Mouse (Mus musculus) ES-Bruce4 (cell line): ENCODE measurements around the gene Eif1ad. TPM values are rescaled to one million over a fixed set of nuclear protein-coding genes. Genes with fewer than 3 reads are reported as not detected.

Experiments used
- H3K27ac ChIP-seq: 2 replicates; pipeline ENCODE4 v1.5.1; 2012; ENCODE audit warnings: low read length, inconsistent platforms; ENCODE audit not compliant: insufficient read depth
- H3K27me3 ChIP-seq: 2 replicates; pipeline ENCODE4 v1.6.1; 2012; ENCODE audit warnings: mild to moderate bottlenecking, low read length, inconsistent platforms; ENCODE audit not compliant: control insufficient read depth, poor library complexity, insufficient read depth, severe bottlenecking
- H3K36me3 ChIP-seq: 2 replicates; pipeline ENCODE4 v1.6.1; 2012; ENCODE audit warnings: inconsistent platforms, mild to moderate bottlenecking, low read length, moderate library complexity; ENCODE audit not compliant: control insufficient read depth, poor library complexity, insufficient read depth, severe bottlenecking
- H3K4me1 ChIP-seq: one replicate; pipeline ENCODE4 v1.8.1; 2011; ENCODE audit warnings: low read length; ENCODE audit not compliant: control insufficient read depth, insufficient read depth
- H3K4me3 ChIP-seq: 2 replicates; pipeline ENCODE4 v1.5.1; 2011; ENCODE audit warnings: low read depth, mild to moderate bottlenecking, low read length
- H3K9ac ChIP-seq: 2 replicates; pipeline ENCODE4 v1.6.1; 2012; ENCODE audit warnings: low read depth, mild to moderate bottlenecking, inconsistent platforms; ENCODE audit not compliant: poor library complexity, severe bottlenecking
- H3K9me3 ChIP-seq: replicated peaks from 2 replicates; pipeline ENCODE4 v1.6.1; 2012; ENCODE audit warnings: mild to moderate bottlenecking, low read length, inconsistent platforms; ENCODE audit not compliant: control insufficient read depth, poor library complexity, insufficient read depth, severe bottlenecking
- CTCF ChIP-seq: IDR thresholded peaks from one replicate; pipeline ENCODE4 v1.8.1; 2011; ENCODE audit warnings: low read depth, low read length
- EP300 ChIP-seq: IDR thresholded peaks from 2 replicates; pipeline ENCODE4 v1.6.1; 2011; ENCODE audit warnings: low read depth, low read length; ENCODE audit not compliant: insufficient read depth
- POLR2A ChIP-seq: IDR thresholded peaks from one replicate; pipeline ENCODE4 v1.8.1; 2011; ENCODE audit warnings: low read length; ENCODE audit not compliant: insufficient read depth
- polyA plus RNA-seq: library from polyadenylated mRNA; stranded (reverse); fragments of >200 nt; gene quantifications from 2 replicates; pipeline ENCODE4 v1.2.4, GENCODE M21; 2011; ENCODE audit warnings: low read depth; ENCODE audit not compliant: missing spikeins, insufficient read depth, insufficient read length

Gene Eif1ad
- polyA plus RNA-seq, 1 experiment: 36.6 TPM

DNA sequence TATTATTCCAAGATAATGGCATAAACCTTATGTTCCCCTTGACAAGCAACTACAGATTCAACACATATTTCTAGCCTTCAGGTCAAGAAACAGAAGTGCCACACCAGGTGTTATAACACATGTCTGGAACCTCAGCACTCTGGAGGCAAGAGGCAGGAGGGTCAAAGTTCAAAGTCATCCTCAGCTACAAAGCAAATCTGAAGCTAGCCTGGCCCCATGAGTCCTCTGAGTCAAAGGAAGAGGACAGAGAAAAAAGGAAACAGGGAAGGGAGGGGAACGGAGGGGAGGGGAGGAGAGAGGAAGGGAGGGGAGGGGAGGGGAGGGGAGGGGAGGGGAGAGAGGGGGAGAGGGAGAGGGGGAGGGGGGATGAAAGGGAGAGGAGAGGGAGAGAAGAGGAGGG lies 10.5 kb upstream of the Eif1ad start:
- H3K27me3 ChIP-seq: no peaks in the 10 kb centered on the region
- no peaks in the 10 kb centered on the region for H3K36me3 ChIP-seq
- H3K27ac ChIP-seq: no peak overlapping the region
- H3K4me3 ChIP-seq: no peak overlapping the region
- H3K9ac ChIP-seq: no peak overlapping the region
- no peaks in the 10 kb centered on the region for H3K9me3 ChIP-seq
- no peaks in the 10 kb centered on the region for H3K4me1 ChIP-seq
- TF ChIP-seq CTCF: no peak
- no peak for TF ChIP-seq EP300

DNA sequence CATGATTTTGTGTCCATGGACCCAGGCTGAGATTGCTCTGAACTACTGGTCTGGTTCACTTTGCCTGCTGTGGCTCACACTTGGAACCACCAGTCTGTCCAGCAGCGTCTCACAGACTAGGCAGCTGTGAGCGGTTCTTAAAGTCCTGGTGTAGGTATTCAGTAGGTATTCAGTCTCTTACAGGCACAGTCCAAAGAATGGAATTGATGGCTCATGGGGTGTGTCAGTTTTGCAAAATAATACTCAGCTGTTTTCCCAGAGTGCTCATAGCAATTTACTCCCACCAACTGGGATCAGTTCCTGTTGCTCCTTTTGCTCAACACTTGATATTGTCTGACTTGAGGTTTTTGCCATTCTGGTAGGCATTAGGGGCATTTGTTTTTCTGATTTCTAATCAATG lies 4.4 kb upstream of the Eif1ad start:
- Histone ChIP-seq H3K9ac (0 out of 2 replicates have a peak overlapping the region, but pooled peaks have one; percentile 26), H3K36me3 (peaks cover 6% of the 10 kb centered on the region), H3K9me3 (no peaks in the 10 kb centered on the region), H3K4me3 (no peak overlapping the region), H3K4me1 (peaks cover 2% of the 10 kb centered on the region), H3K27ac (peak overlapping the region; percentile 77), H3K27me3 (no peaks in the 10 kb centered on the region)
- TF ChIP-seq EP300: no peak
- TF ChIP-seq CTCF: no peak
- TF ChIP-seq POLR2A: no peak

DNA sequence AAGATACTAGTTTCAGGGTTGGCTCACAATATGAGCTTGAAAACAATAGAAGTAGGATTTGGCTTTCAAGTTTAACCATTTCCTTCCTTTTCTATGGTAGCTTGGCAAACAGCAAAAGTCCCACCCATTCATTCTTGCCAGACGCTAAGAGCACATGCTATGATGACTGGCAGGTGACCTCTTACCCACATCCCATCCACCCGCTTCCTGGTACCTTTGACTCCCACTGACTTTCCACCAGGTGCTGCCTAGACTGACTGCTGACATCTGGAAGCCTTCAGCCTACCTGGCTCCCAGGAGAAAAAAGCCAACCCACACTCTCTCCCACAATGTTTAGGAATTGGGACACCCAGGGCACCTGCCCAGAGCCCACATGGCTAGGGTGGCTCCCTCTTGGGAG lies 2.4 kb upstream of the Eif1ad start:
- H3K27ac ChIP-seq: no peak overlapping the region
- H3K4me3 ChIP-seq: no peak overlapping the region
- TF ChIP-seq CTCF (no peak), POLR2A (no peak), EP300 (no peak)
- H3K4me1 ChIP-seq: peaks cover 5% of the 10 kb centered on the region
- no peak overlapping the region for H3K9ac ChIP-seq
- H3K27me3 ChIP-seq: no peaks in the 10 kb centered on the region
- H3K36me3 ChIP-seq: peaks cover 14% of the 10 kb centered on the region
- H3K9me3 ChIP-seq: no peaks in the 10 kb centered on the region

DNA sequence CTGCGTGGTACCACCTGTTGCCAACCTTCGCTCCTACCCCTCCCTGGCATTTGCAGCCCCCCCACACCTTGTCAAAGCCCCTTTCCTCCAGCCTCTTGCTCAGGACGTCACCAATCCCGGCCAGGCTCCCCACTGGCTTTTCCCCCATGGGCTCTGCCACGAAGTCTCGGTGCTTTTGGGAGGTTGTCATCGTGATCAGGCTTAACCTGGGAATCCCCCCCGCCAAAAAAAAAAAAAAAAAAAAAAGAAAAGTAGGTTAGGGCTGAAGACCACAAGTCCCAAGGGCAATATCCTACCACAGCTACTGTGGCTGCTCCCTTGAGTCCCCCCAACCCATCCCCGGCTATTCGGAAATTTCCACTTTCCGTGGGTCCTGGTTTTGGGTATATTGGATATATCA lies 790 bp upstream of the Eif1ad start:
- H3K27me3 ChIP-seq: no peaks in the 10 kb centered on the region
- no peaks in the 10 kb centered on the region for H3K9me3 ChIP-seq
- H3K27ac ChIP-seq: 0 out of 2 replicates have a peak overlapping the region, but pooled peaks have one; percentile 18
- H3K4me3 ChIP-seq: peak overlapping the region; percentile 97
- TF ChIP-seq POLR2A: no peak
- no peak for TF ChIP-seq CTCF
- no peak for TF ChIP-seq EP300
- peaks cover 30% of the 10 kb centered on the region for H3K36me3 ChIP-seq
- peak overlapping the region; percentile 75 for H3K9ac ChIP-seq
- peaks cover 5% of the 10 kb centered on the region for H3K4me1 ChIP-seq

DNA sequence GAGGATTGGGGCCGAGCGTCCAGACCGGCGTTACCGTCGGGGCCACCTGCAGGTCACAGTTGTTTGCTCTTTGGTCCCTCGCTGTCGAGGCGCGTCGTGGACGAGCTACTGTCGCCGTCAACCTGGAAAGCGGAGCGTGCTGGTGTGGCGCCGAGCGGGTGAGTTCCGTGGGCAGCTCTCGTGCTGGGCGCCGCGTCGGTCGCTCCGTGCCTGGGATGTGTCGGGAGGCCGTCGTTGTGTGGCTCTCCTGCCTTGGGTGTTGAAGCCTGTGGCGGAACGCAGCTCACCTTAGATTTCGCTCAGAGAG lies 465 bp downstream of the Eif1ad start, which contains the start of gene Banf1:
Gene Banf1, minus strand, starts transcription at position 116 of the 307 bp plus-strand sequence.
- H3K9ac ChIP-seq: peak within 1 kb of the TSS; percentile 75
- TF ChIP-seq EP300 (no peak), POLR2A (no peak)
- H3K27me3 ChIP-seq: no peaks in the 10 kb centered on the region
- H3K27ac ChIP-seq: peak within 1 kb of the TSS; percentile 83
- peaks cover 5% of the 10 kb centered on the region for H3K4me1 ChIP-seq
- H3K9me3 ChIP-seq: no peaks in the 10 kb centered on the region
- peak within 1 kb of the TSS; percentile 97 for H3K4me3 ChIP-seq
- H3K36me3 ChIP-seq: peaks cover 31% of the 10 kb centered on the region

DNA sequence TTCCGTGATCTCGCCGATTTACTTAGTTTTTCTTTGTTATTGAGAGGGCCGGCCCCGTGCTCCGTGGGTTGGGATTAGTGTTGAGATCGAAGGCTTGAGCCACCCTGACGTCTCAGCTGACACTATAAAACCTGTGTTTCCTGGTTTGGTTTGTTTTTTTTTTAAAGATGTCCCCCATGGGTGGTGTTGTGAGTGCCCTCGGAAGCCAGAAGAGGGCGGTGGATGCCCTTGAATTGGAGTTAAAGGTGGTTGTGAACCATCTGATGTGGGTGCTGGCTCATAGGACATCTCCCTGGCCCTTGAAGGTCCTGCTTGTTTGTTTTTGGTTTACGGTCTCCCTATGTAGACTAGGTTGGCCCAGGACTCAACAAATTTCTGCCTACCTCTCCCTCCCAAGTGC lies 914 bp downstream of the Eif1ad start:
- peak; percentile 21 for TF ChIP-seq CTCF
- no peak for TF ChIP-seq EP300
- Histone ChIP-seq H3K9ac (peak overlapping the region; percentile 75), H3K4me3 (peak overlapping the region; percentile 93), H3K4me1 (peaks cover 5% of the 10 kb centered on the region), H3K36me3 (peaks cover 32% of the 10 kb centered on the region), H3K27ac (peak overlapping the region; percentile 52), H3K27me3 (no peaks in the 10 kb centered on the region), H3K9me3 (no peaks in the 10 kb centered on the region)
